Mouse (Mus musculus): ENCODE results near the gene Dap. TPM values are rescaled to one million over a fixed set of nuclear protein-coding genes. Genes with fewer than 3 reads are reported as not detected.

Dap gene
- polyA plus RNA-seq, 1 experiment from 2014 or later, result 76.9 TPM

DNA sequence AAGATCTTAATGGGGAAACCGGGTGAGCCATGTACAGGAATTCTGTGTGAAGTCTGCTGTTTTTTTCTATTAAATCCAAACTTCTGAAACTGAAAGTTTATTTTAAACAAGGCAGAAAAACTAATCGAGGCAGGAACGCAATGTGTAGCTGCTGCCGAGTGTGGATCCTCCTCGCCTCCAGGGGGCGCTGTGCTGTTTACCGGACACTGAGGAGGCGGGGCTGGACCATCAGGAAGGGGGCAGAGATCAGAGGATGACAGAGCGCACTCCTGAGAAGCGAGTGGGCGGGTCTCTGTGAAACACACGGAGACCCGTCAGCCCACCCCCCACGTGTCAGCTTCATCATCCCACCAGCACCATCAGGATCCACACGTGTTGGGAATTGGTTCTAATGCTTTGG, 85.4 kb downstream of the Dap start:
- Histone ChIP-seq H3K4me2 (no peak overlapping the region), H3K27ac (ENCODE audit: low read depth, low read length) (no peak overlapping the region), H3K9ac (ENCODE audit: low read depth, low read length) (no peak overlapping the region), H3K4me1 (replicated peaks; ENCODE audit: control insufficient read depth, insufficient read depth, low read length) (no peaks in the 10 kb centered on the region), H3K36me3 (ENCODE audit: control insufficient read depth, insufficient read depth, low read length) (no peaks in the 10 kb centered on the region), H3K27me3 (replicated peaks; ENCODE audit: control insufficient read depth, insufficient read depth, low read length) (no peaks in the 10 kb centered on the region), H3K9me3 (ENCODE audit: control insufficient read depth, low read length) (no peaks in the 10 kb centered on the region), H3K4me3 (ENCODE audit: low read depth, low read length) (no peak overlapping the region)
- DNase-seq (ENCODE audit: low spot score) (no peak), ATAC-seq (replicated peaks; ENCODE audit: low FRiP score) (no peak)
- 57% methylated on average over 15 of the region's 15 CpGs for whole genome bisulfite sequencing

DNA sequence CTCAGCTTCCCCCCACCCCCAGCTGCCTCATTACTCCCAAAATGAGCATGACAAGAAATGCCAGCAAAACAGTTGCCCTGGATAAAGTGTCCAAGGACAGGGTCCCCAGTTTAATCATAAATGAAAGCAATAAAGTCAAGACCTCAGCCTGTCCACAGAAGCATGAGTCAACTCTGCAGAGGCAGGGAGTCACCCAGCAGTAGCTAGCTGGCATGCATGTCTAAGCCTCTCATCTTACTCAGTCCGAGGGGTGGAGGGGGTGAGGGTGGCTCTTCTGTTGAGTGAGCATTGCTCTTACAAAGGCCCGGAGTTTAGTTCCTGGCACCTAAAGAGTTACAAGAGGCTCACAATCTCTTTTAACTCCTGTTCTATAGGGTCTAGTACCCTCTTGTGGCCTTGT, 87.9 kb downstream of the Dap start:
- H3K4me3 ChIP-seq (ENCODE audit: low read depth, low read length), result no peak overlapping the region
- H3K4me1 ChIP-seq (replicated peaks; ENCODE audit: control insufficient read depth, insufficient read depth, low read length), result no peaks in the 10 kb centered on the region
- WGBS, result 70% methylated on average over 2 of the region's 2 CpGs
- H3K4me2 ChIP-seq, result no peak overlapping the region
- no peak overlapping the region for H3K9ac ChIP-seq (ENCODE audit: low read depth, low read length)
- ATAC-seq (replicated peaks; ENCODE audit: low FRiP score) (no peak), DNase-seq (ENCODE audit: low spot score) (no peak)
- no peaks in the 10 kb centered on the region for H3K36me3 ChIP-seq (ENCODE audit: control insufficient read depth, insufficient read depth, low read length)
- no peaks in the 10 kb centered on the region; the same call in 1 of the 2 replicates for H3K9me3 ChIP-seq (ENCODE audit: control insufficient read depth, low read length)
- no peak overlapping the region for H3K27ac ChIP-seq (ENCODE audit: low read depth, low read length)
- H3K27me3 ChIP-seq (replicated peaks; ENCODE audit: control insufficient read depth, insufficient read depth, low read length), result no peaks in the 10 kb centered on the region

DNA sequence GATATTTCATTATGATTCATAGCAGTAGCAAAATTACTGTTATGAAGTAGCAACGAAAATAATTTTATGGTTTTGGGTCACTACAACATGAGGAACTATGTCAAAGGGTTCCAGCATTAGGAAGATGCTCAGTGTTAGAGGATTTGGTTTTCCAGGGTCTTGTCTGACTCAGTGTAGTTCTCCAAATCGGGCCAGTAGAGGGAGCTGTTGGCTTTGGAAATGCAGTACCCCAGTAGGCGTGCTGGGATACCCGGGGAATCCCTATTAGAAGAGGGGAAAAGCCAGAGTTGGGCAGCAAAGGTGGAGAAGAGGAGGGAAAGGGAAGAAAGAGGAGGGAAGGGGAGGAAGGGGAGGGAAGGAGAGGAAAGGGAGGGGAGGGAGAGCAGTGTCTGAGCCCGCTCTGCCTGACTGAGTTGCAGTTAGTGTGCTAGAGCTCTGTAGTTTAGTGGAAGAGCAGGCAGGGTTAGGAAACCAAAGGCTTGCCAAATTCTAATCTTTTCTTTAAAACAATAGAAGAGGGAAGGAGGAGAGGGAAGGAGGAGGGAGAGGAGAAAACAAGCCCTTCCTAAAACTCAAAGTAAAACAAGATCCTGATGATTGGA, 91.6 kb downstream of the Dap start:
- H3K4me2 ChIP-seq, result no peak overlapping the region
- DNase-seq (ENCODE audit: low spot score) (peak; percentile 66), ATAC-seq (replicated peaks; ENCODE audit: low FRiP score) (peak; percentile 67; the same call in 1 of the 2 replicates)
- no peak overlapping the region for H3K27ac ChIP-seq (ENCODE audit: low read depth, low read length)
- H3K9ac ChIP-seq (ENCODE audit: low read depth, low read length), result no peak overlapping the region
- no peak overlapping the region for H3K4me3 ChIP-seq (ENCODE audit: low read depth, low read length)
- H3K9me3 ChIP-seq (ENCODE audit: control insufficient read depth, low read length), result no peaks in the 10 kb centered on the region; the same call in 1 of the 2 replicates
- H3K36me3 ChIP-seq (ENCODE audit: control insufficient read depth, insufficient read depth, low read length), result no peaks in the 10 kb centered on the region
- WGBS, result 11% methylated on average over 5 of the region's 5 CpGs
- no peaks in the 10 kb centered on the region for H3K4me1 ChIP-seq (replicated peaks; ENCODE audit: control insufficient read depth, insufficient read depth, low read length)
- H3K27me3 ChIP-seq (replicated peaks; ENCODE audit: control insufficient read depth, insufficient read depth, low read length), result no peaks in the 10 kb centered on the region

DNA sequence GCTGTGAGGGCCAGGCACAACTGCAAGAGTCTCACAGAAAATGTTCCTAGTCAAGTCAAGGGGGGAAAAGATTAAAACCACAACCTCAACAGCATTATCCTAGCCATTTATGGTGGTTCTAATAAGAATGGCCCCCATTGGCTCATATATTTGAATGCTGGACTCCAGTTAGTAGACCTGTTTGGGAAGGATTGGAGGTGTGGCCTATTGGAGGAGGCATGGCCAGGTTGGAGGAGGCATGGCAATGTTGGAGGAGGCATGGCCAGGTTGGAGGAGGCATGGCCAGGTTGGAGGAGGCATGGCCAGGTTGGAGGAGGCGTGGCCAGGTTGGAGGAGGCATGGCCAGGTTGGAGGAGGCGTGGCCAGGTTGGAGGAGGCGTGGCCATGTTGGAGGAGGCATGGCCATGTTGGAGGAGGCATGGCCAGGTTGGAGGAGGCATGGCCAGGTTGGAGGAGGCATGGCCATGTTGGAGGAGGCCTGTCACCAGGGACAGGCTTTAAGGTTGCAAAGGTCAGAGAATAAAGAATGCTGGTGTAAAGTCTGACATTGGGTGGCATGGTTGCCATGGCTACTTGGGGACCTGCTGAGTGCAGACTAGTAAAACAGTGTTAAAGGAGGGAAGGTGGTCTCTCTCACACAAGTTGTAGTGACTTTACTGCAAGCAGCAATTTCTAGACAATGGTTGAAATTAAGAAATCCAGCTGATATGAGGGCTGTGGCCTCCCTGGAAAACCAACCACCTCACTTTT, 93.1 kb downstream of the Dap start:
- Histone ChIP-seq H3K4me2 (no peak overlapping the region), H3K27ac (ENCODE audit: low read depth, low read length) (no peak overlapping the region), H3K4me3 (ENCODE audit: low read depth, low read length) (no peak overlapping the region), H3K4me1 (replicated peaks; ENCODE audit: control insufficient read depth, insufficient read depth, low read length) (no peaks in the 10 kb centered on the region), H3K9ac (ENCODE audit: low read depth, low read length) (no peak overlapping the region), H3K36me3 (ENCODE audit: control insufficient read depth, insufficient read depth, low read length) (no peaks in the 10 kb centered on the region), H3K27me3 (replicated peaks; ENCODE audit: control insufficient read depth, insufficient read depth, low read length) (no peaks in the 10 kb centered on the region), H3K9me3 (ENCODE audit: control insufficient read depth, low read length) (no peaks in the 10 kb centered on the region; the same call in 1 of the 2 replicates)
- DNase-seq (ENCODE audit: low spot score) (no peak), ATAC-seq (replicated peaks; ENCODE audit: low FRiP score) (no peak)
- 78% methylated on average over 3 of the region's 3 CpGs for WGBS

DNA sequence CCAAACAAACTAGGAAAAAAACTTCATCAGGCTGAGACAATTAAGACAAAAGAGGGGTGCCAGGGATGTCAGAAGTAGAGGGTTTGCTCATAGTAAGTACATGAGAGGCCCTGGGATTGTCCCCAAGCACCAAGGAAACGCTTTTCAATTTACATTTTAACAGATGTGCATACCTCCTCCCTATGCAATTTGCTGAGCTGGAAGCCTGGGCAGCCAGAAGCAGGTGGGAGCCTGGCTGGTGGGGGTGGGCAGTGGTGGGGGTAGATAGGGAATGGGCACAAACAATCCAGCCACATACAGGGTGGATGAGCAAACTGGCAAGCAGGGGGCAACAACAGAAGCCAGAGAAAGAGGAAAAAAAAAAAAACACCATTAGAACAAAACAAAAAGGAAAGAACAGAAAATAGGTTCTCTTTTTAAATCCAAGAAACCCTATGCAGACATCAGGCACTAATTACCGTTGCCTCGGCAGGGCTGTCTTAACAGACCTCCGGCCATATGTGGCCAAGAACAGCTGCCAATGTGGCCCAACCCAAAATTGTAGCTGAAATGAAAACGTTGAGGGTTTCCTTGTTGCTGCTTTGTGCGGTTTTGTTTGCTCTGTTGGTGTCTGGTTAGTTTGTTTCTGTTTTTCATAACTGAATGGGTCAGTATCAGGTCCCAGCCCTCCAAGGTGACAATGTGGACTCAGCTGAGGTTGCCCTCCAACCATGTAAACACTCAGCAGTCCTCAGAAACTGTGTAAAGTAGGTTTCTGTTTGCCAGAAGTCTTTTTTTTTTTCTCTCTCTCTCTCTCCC, 94.2 kb downstream of the Dap start:
- Histone ChIP-seq H3K36me3 (ENCODE audit: control insufficient read depth, insufficient read depth, low read length) (no peaks in the 10 kb centered on the region), H3K4me3 (ENCODE audit: low read depth, low read length) (no peak overlapping the region), H3K4me1 (replicated peaks; ENCODE audit: control insufficient read depth, insufficient read depth, low read length) (no peaks in the 10 kb centered on the region), H3K9me3 (ENCODE audit: control insufficient read depth, low read length) (no peaks in the 10 kb centered on the region; the same call in 1 of the 2 replicates), H3K27me3 (replicated peaks; ENCODE audit: control insufficient read depth, insufficient read depth, low read length) (no peaks in the 10 kb centered on the region), H3K9ac (ENCODE audit: low read depth, low read length) (no peak overlapping the region), H3K27ac (ENCODE audit: low read depth, low read length) (no peak overlapping the region), H3K4me2 (no peak overlapping the region)
- WGBS, result 56% methylated on average over 6 of the region's 6 CpGs
- DNase-seq (ENCODE audit: low spot score) (no peak), ATAC-seq (replicated peaks; ENCODE audit: low FRiP score) (no peak)

DNA sequence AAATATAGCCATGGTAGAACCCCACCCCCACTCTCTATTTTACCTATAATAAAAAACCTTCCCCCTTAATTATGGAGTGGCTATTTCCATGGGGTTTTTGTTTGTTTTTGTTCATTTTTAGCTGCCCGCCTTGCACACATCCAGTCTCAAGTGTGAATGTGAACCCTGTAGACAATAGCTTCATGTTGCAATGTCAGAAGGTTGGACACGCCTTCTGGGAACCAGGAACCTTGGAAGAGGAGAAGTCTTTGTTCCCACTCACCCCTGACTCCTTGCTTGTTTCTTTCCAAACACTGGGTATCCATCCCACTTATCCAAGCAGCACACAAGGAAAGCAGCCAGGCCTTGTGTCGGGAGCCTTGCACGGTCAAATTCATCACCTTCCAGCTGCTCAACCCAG, 94.9 kb downstream of the Dap start:
- ATAC-seq (replicated peaks; ENCODE audit: low FRiP score) (no peak), DNase-seq (ENCODE audit: low spot score) (no peak)
- H3K4me2 ChIP-seq, result no peak overlapping the region
- no peaks in the 10 kb centered on the region; the same call in 1 of the 2 replicates for H3K9me3 ChIP-seq (ENCODE audit: control insufficient read depth, low read length)
- no peaks in the 10 kb centered on the region for H3K4me1 ChIP-seq (replicated peaks; ENCODE audit: control insufficient read depth, insufficient read depth, low read length)
- H3K27me3 ChIP-seq (replicated peaks; ENCODE audit: control insufficient read depth, insufficient read depth, low read length), result no peaks in the 10 kb centered on the region
- H3K4me3 ChIP-seq (ENCODE audit: low read depth, low read length), result no peak overlapping the region
- WGBS, result 79% methylated on average over 4 of the region's 4 CpGs
- no peaks in the 10 kb centered on the region for H3K36me3 ChIP-seq (ENCODE audit: control insufficient read depth, insufficient read depth, low read length)
- H3K27ac ChIP-seq (ENCODE audit: low read depth, low read length), result no peak overlapping the region
- H3K9ac ChIP-seq (ENCODE audit: low read depth, low read length), result no peak overlapping the region

DNA sequence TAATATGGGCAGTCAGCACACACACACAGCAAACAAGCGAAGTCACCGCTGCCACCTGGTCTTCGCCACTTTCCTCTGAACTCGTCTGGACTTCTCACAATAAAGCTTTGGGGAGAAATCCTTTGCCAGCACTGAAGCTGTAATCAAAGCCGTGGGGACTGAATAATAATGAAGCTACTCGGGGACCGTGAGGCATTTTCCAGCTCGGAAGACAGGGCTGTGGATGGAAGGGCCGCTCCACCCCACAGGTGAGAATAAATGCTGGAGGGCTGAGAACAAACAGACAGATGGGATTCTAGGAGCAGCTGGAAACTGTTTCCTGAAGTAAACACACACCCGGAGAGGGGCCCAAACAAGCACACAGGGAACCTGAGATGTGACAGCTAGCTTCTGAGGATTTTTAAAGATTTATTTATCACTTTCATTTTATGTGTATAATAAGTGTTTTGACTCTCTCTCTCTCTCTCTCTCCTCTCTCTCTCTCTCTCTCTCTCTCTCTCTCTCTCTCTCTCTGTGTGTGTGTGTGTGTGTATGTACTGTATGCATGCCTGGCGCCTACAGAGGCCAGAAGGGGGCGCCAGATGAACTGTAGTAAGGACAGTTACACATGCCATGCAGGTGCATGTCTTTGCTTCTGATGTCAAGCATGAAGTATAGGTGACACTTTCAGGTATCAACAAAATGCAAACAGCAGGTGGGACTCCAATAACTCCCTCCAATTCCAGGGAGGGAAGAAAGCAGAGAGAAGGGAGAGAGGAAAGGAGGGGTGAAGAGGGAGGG, 96.7 kb downstream of the Dap start:
- no peak overlapping the region for H3K4me2 ChIP-seq
- DNase-seq (ENCODE audit: low spot score) (no peak), ATAC-seq (replicated peaks; ENCODE audit: low FRiP score) (no peak)
- H3K9ac ChIP-seq (ENCODE audit: low read depth, low read length), result no peak overlapping the region
- no peaks in the 10 kb centered on the region; the same call in 1 of the 2 replicates for H3K9me3 ChIP-seq (ENCODE audit: control insufficient read depth, low read length)
- no peak overlapping the region for H3K27ac ChIP-seq (ENCODE audit: low read depth, low read length)
- WGBS, result 68% methylated on average over 12 of the region's 12 CpGs
- H3K4me3 ChIP-seq (ENCODE audit: low read depth, low read length), result no peak overlapping the region
- H3K4me1 ChIP-seq (replicated peaks; ENCODE audit: control insufficient read depth, insufficient read depth, low read length), result no peaks in the 10 kb centered on the region
- no peaks in the 10 kb centered on the region for H3K27me3 ChIP-seq (replicated peaks; ENCODE audit: control insufficient read depth, insufficient read depth, low read length)
- no peaks in the 10 kb centered on the region for H3K36me3 ChIP-seq (ENCODE audit: control insufficient read depth, insufficient read depth, low read length)

DNA sequence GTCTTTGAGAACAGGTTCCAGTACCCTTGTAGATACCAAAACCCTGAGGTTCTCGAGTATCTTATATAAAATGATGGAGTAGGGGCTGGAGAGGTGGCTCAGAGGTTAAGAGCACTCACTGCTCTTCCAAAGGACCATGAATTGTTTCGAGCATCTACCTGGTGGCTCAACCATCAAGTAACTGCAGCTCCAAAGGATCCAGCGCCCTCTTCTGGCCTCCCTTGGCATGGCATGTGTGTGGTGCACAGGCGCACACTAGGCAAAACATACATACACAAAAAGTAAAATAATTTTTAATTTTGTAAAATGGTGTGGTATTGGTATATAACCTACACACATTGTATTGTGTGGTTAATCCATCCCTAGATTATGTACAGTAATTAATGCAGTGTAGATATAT, 99.6 kb downstream of the Dap start:
- Histone ChIP-seq H3K27me3 (replicated peaks; ENCODE audit: control insufficient read depth, insufficient read depth, low read length) (no peaks in the 10 kb centered on the region), H3K4me3 (ENCODE audit: low read depth, low read length) (no peak overlapping the region), H3K36me3 (ENCODE audit: control insufficient read depth, insufficient read depth, low read length) (no peaks in the 10 kb centered on the region), H3K4me2 (no peak overlapping the region), H3K27ac (ENCODE audit: low read depth, low read length) (no peak overlapping the region), H3K9ac (ENCODE audit: low read depth, low read length) (no peak overlapping the region), H3K4me1 (replicated peaks; ENCODE audit: control insufficient read depth, insufficient read depth, low read length) (no peaks in the 10 kb centered on the region), H3K9me3 (ENCODE audit: control insufficient read depth, low read length) (no peaks in the 10 kb centered on the region)
- ATAC-seq (replicated peaks; ENCODE audit: low FRiP score) (no peak), DNase-seq (ENCODE audit: low spot score) (no peak)
- 71% methylated on average over 4 of the region's 4 CpGs for WGBS
